Mouse (Mus musculus): ENCODE results near the gene Tspan32.

DNA sequence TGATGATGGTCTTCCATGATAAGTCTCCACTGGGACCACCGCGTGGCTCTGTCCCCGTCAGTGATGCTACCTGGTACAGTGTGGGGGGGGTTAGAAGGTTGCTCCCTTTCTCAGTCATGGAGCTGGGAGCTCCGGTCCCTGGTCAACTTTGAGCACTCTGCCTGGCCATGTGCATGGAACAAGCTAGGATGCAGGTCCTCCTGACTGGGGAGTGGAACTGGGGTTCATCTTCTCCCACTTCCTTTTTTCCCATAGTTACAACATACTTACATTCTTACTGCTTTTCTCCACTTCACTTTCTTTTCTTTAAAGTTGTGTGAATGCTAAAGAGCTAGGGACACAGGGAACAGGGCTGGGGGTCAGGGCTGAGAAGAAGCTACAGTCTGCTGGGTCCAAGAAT is 19.7 kb upstream of the Tspan32 start:
- TF ChIP-seq CTCF (IDR thresholded peaks at IDR 0.05; ENCODE audit: control insufficient read depth, insufficient read depth, low read length): no peak
- no peak for TF ChIP-seq POLR2A (IDR thresholded peaks at IDR 0.05; ENCODE audit: borderline replicate concordance, control insufficient read depth, low read depth, low read length)

All from bone marrow, adult 2 months (tissue).